Mouse (Mus musculus) intestine, postnatal 0 days (tissue): Measurements from ENCODE around the gene Slc22a12. TPM values are rescaled to one million over a fixed set of nuclear protein-coding genes. Genes with fewer than 3 reads are reported as not detected.

ENCODE experiments used
- ATAC-seq: fragments of 200-750 bp; cut with Nextera tagmentation; 2 replicates; pipeline ENCODE4 v1.8.0; 2017; ENCODE audit warnings: mild to moderate bottlenecking, moderate TSS enrichment, moderate library complexity
- H3K27ac ChIP-seq: fragments of 300-500 bp; sonication (generic); 2 replicates; pipeline ENCODE4 v1.5.1; 2014; ENCODE audit warnings: mild to moderate bottlenecking, low read depth, low read length, moderate library complexity
- H3K27me3 ChIP-seq: fragments of 300-500 bp; sonication (generic); replicated peaks from 2 replicates; pipeline ENCODE4 v1.6.1; 2014; ENCODE audit warnings: low read length, mixed read lengths; ENCODE audit not compliant: control insufficient read depth, insufficient read depth
- H3K36me3 ChIP-seq: fragments of 300-500 bp; sonication (generic); 2 replicates; pipeline ENCODE4 v1.6.1; 2014; ENCODE audit warnings: mild to moderate bottlenecking, moderate library complexity; ENCODE audit not compliant: control insufficient read depth, insufficient read depth
- H3K4me1 ChIP-seq: fragments of 300-500 bp; sonication (generic); replicated peaks from 2 replicates; pipeline ENCODE4 v1.6.1; 2014; ENCODE audit warnings: antibody characterized with exemption, low read length, mixed read lengths; ENCODE audit not compliant: control insufficient read depth, insufficient read depth
- H3K4me2 ChIP-seq: fragments of 300-500 bp; sonication (generic); replicated peaks from 2 replicates; pipeline ENCODE4 v1.6.1; 2014; ENCODE audit warnings: low read depth, mild to moderate bottlenecking, moderate library complexity
- H3K4me3 ChIP-seq: fragments of 300-500 bp; sonication (generic); 2 replicates; pipeline ENCODE4 v1.5.1; 2014; ENCODE audit warnings: low read depth, low read length
- H3K9ac ChIP-seq: fragments of 300-500 bp; sonication (generic); 2 replicates; pipeline ENCODE4 v1.6.1; 2014; ENCODE audit warnings: mild to moderate bottlenecking, low read depth, low read length
- H3K9me3 ChIP-seq: fragments of 300-500 bp; sonication (generic); 2 replicates; pipeline ENCODE4 v1.6.1; 2016; ENCODE audit warnings: mixed run types; ENCODE audit not compliant: control insufficient read depth
- CTCF ChIP-seq: sonication (generic); IDR thresholded peaks from 2 replicates; pipeline ENCODE4 v1.5.1; 2016; ENCODE audit warnings: low read depth, mild to moderate bottlenecking, control low read depth, antibody characterized with exemption, moderate library complexity
- WGBS: fragments of 180-500 bp; shearing (Covaris S2); extraction: QIAGEN DNeasy Blood & Tissue Kit; methylation state at CpG from one replicate; pipeline ENCODE4 v1.1.7; 2014; 5-methylcytosine and 5-hydroxymethylcytosine counted together
- polyA plus RNA-seq: library from polyadenylated mRNA; unstranded; fragments of >200 nt; fragmentation: Nextera tagmentation; extraction: Ambion mirVana; gene quantifications from 2 replicates; pipeline ENCODE4 v1.2.1, GENCODE M21; 2015

Slc22a12 gene
- polyA plus RNA-seq, 1 experiment from 2014 or later, result not detected

- TF ChIP-seq CTCF, result no peak
- Histone ChIP-seq H3K27me3 (no peaks in the 10 kb centered on the region), H3K36me3 (no peaks in the 10 kb centered on the region), H3K4me2 (no peak overlapping the region), H3K4me1 (no peaks in the 10 kb centered on the region), H3K9ac (no peak overlapping the region), H3K27ac (no peak overlapping the region), H3K9me3 (no peaks in the 10 kb centered on the region), H3K4me3 (no peak overlapping the region)
- ATAC-seq, result no peak
- 90% methylated on average over 6 of the region's 6 CpGs for WGBS
Observed at GRCm38 (mm10) chr19:6565136-6565535, 22.3 kb upstream of the Slc22a12 start.

GRCm38 (mm10) chr19:6560246-6560815 is 17.5 kb upstream of the Slc22a12 start:
- H3K4me3 ChIP-seq, result no peak overlapping the region
- H3K4me1 ChIP-seq, result no peaks in the 10 kb centered on the region
- H3K4me2 ChIP-seq, result no peak overlapping the region
- H3K27me3 ChIP-seq, result no peaks in the 10 kb centered on the region
- H3K36me3 ChIP-seq, result no peaks in the 10 kb centered on the region
- no peak overlapping the region for H3K27ac ChIP-seq
- H3K9me3 ChIP-seq, result no peaks in the 10 kb centered on the region
- no peak overlapping the region for H3K9ac ChIP-seq
- TF ChIP-seq CTCF, result no peak
- WGBS, result 71% methylated on average over 7 of the region's 7 CpGs
- ATAC-seq, result no peak

GRCm38 (mm10) chr19:6559576-6559975 is 16.7 kb upstream of the Slc22a12 start:
- no peaks in the 10 kb centered on the region for H3K9me3 ChIP-seq
- no peak for ATAC-seq
- H3K4me1 ChIP-seq, result no peaks in the 10 kb centered on the region
- no peaks in the 10 kb centered on the region for H3K27me3 ChIP-seq
- no peaks in the 10 kb centered on the region for H3K36me3 ChIP-seq
- no peak overlapping the region for H3K4me3 ChIP-seq
- 64% methylated on average over 4 of the region's 4 CpGs for WGBS
- H3K4me2 ChIP-seq, result no peak overlapping the region
- TF ChIP-seq CTCF, result no peak
- no peak overlapping the region for H3K9ac ChIP-seq
- no peak overlapping the region for H3K27ac ChIP-seq

- no peak for TF ChIP-seq CTCF
- no peak overlapping the region for H3K9ac ChIP-seq
- ATAC-seq, result no peak
- no peaks in the 10 kb centered on the region for H3K27me3 ChIP-seq
- H3K4me3 ChIP-seq, result no peak overlapping the region
- H3K4me2 ChIP-seq, result no peak overlapping the region
- 42% methylated on average over 8 of the region's 8 CpGs for WGBS
- no peaks in the 10 kb centered on the region for H3K4me1 ChIP-seq
- no peaks in the 10 kb centered on the region for H3K9me3 ChIP-seq
- no peak overlapping the region for H3K27ac ChIP-seq
- no peaks in the 10 kb centered on the region for H3K36me3 ChIP-seq
Observed at GRCm38 (mm10) chr19:6553819-6554582, 11.2 kb upstream of the Slc22a12 start.

- Histone ChIP-seq H3K4me2 (no peak overlapping the region), H3K27ac (no peak overlapping the region), H3K36me3 (no peaks in the 10 kb centered on the region), H3K9ac (no peak overlapping the region), H3K9me3 (no peaks in the 10 kb centered on the region), H3K4me1 (no peaks in the 10 kb centered on the region), H3K27me3 (no peaks in the 10 kb centered on the region), H3K4me3 (no peak overlapping the region)
- 66% methylated on average over 5 of the region's 5 CpGs for WGBS
- TF ChIP-seq CTCF, result no peak
- ATAC-seq, result no peak
Observed at GRCm38 (mm10) chr19:6553174-6553573, 10.3 kb upstream of the Slc22a12 start.

- H3K36me3 ChIP-seq, result no peaks in the 10 kb centered on the region
- peak; percentile 56 for ATAC-seq
Observed at GRCm38 (mm10) chr19:6552302-6553028, 9.6 kb upstream of the Slc22a12 start.

More at GRCm38 (mm10) chr19:6552302-6553028, 9.6 kb upstream of the Slc22a12 start:
- Histone ChIP-seq H3K9ac (no peak overlapping the region), H3K4me3 (no peak overlapping the region), H3K27ac (no peak overlapping the region), H3K9me3 (no peaks in the 10 kb centered on the region), H3K4me1 (no peaks in the 10 kb centered on the region), H3K4me2 (no peak overlapping the region), H3K27me3 (no peaks in the 10 kb centered on the region)
- peak; percentile 79 for TF ChIP-seq CTCF
- WGBS, result 64% methylated on average over 4 of the region's 4 CpGs
